Mouse (Mus musculus): ENCODE data around the gene Mrps18a.
A peak's percentile ranks its signal among the peaks of the same experiment; 100 is the strongest.

The Mrps18a gene

GRCm38 (mm10) chr17:46152847-46153782 lies 42.3 kb downstream of the Mrps18a start, which contains the start of gene Mad2l1bp:
Gene Mad2l1bp (minus strand): TSS chr17:46153553.
- DNase-seq, result peak; percentile 87

- no peak for DNase-seq
Observed at GRCm38 (mm10) chr17:46154336-46154735, 43.5 kb downstream of the Mrps18a start.

- no peak for DNase-seq
Observed at GRCm38 (mm10) chr17:46156680-46157079, 45.9 kb downstream of the Mrps18a start.

- peak; percentile 26 for DNase-seq
Observed at GRCm38 (mm10) chr17:46157131-46157530, 46.3 kb downstream of the Mrps18a start.

GRCm38 (mm10) chr17:46159236-46159635 lies 48.5 kb downstream of the Mrps18a start:
- DNase-seq, result peak; percentile 57

GRCm38 (mm10) chr17:46160090-46160662 lies 49.4 kb downstream of the Mrps18a start:
- DNase-seq, result peak; percentile 90

GRCm38 (mm10) chr17:46160686-46161085 lies 49.9 kb downstream of the Mrps18a start, which contains the start of gene Gtpbp2:
Gene Gtpbp2 (plus strand): TSS chr17:46161032.
- peak; percentile 100 for DNase-seq

- DNase-seq, result no peak
Observed at GRCm38 (mm10) chr17:46161179-46161578, 50.4 kb downstream of the Mrps18a start.

- no peak for DNase-seq
Observed at GRCm38 (mm10) chr17:46161710-46162109, 50.9 kb downstream of the Mrps18a start.

- DNase-seq, result peak; percentile 53
Observed at GRCm38 (mm10) chr17:46162551-46162950, 51.8 kb downstream of the Mrps18a start.

GRCm38 (mm10) chr17:46162951-46163421 lies 52.2 kb downstream of the Mrps18a start:
- peak; percentile 60 for DNase-seq

GRCm38 (mm10) chr17:46164301-46164700 lies 53.5 kb downstream of the Mrps18a start:
- DNase-seq, result peak; percentile 25

- no peak for DNase-seq
Observed at GRCm38 (mm10) chr17:46164791-46165190, 54.0 kb downstream of the Mrps18a start.

GRCm38 (mm10) chr17:46165460-46165859 lies 54.7 kb downstream of the Mrps18a start:
- no peak for DNase-seq

GRCm38 (mm10) chr17:46166270-46166669 lies 55.5 kb downstream of the Mrps18a start:
- no peak for DNase-seq

- DNase-seq, result peak; percentile 28
Observed at GRCm38 (mm10) chr17:46167014-46167413, 56.2 kb downstream of the Mrps18a start.

- peak; percentile 28 for DNase-seq
Observed at GRCm38 (mm10) chr17:46168318-46168717, 57.5 kb downstream of the Mrps18a start.

- no peak for DNase-seq
Observed at GRCm38 (mm10) chr17:46168768-46169167, 58.0 kb downstream of the Mrps18a start.

- peak; percentile 32 for DNase-seq
Observed at GRCm38 (mm10) chr17:46170538-46170937, 59.8 kb downstream of the Mrps18a start.

All from cerebellum, adult 9-10 months (tissue).